Mouse (Mus musculus) lung, postnatal 14 days (tissue): Measurements from ENCODE around the gene Rpl3l.

Experiments
- DNase-seq: peaks from one replicate; pipeline ENCODE4 v3.0.0; 2021

The Rpl3l gene

DNA sequence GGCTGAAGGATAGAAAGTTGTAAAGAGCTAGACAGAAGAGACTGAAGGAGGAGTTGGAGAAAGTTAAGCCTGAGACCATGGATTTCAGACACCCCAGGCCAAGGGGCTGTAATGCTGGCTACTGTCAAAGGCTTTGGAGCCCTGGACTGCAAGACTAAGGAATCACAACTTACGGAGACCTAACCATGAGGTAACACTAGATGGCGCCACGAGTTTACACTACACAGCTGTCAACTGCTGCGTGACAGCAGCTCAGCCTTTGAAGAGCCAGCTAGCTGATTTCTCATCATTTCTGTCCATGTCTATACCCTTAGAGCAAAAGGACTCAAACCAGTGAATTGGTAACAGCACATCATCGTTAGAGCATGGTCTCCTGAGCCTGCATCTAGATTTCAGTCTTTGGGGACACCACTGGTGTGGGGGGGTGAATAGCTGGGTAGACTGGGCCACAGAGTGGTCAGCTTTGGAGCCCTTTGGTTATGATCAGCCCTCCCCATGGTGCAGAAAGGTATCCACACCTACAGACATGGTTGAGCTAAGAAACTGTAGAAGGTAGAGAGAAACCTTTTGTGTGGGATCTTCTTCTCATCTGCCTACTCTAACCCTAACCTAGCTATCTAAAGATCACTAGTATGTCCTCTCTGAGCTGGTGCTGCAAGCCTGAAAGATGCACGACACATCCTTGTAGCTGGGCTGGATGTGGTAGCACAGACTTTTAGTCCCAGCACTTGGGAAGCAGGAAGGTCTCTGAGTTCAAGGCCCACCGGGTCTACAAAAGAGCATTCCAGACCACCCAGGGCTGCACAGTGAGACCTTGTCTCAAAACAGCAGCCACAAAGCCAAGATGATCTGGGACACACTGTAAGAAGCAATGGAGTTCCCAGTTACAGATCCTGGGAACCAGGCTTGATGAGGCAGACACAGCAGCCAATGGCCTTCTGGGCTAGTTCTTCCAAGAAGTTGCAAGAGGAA, 18.2 kb downstream of the Rpl3l start:
- peak; percentile 90 for DNase-seq

DNA sequence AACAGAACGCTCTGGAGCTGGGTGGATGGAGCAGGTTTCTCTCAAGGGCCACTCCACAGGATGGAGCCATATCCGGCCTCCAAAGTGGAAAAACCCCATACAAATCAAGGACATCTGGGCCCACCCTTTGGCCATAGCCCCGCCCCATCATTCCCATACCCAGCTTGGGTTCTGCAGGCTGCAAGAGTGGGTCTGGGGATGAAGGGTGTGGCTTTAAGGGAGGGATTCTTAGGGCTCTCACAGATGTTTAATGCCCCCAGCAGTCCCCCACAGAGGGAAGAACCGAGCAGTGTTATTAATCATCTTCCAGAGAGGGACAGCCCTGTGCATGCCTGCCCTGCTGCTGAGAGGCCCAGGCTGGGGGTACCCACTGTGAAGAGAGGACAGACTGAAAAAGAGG, 19.4 kb downstream of the Rpl3l start:
- DNase-seq, result no peak

DNA sequence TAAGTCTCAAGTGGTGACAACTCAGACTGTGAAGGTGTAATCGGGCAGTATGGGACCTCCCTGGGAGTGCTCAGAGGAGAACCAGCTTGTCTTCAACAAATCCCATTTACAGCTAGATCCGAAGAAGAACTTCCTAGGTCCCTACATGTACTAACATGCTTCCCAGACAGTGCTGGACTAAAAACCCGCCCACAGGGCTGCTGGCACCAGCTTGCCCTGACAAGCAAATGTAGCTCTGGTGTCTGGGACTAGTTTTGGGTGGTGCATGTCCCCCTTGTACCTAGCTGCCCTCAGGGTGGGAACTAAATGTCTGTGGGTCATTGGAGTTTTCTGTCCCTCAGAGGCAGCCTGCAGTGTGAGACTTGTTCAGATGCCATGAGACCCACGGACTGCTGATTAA, 23.9 kb downstream of the Rpl3l start:
- no peak for DNase-seq

DNA sequence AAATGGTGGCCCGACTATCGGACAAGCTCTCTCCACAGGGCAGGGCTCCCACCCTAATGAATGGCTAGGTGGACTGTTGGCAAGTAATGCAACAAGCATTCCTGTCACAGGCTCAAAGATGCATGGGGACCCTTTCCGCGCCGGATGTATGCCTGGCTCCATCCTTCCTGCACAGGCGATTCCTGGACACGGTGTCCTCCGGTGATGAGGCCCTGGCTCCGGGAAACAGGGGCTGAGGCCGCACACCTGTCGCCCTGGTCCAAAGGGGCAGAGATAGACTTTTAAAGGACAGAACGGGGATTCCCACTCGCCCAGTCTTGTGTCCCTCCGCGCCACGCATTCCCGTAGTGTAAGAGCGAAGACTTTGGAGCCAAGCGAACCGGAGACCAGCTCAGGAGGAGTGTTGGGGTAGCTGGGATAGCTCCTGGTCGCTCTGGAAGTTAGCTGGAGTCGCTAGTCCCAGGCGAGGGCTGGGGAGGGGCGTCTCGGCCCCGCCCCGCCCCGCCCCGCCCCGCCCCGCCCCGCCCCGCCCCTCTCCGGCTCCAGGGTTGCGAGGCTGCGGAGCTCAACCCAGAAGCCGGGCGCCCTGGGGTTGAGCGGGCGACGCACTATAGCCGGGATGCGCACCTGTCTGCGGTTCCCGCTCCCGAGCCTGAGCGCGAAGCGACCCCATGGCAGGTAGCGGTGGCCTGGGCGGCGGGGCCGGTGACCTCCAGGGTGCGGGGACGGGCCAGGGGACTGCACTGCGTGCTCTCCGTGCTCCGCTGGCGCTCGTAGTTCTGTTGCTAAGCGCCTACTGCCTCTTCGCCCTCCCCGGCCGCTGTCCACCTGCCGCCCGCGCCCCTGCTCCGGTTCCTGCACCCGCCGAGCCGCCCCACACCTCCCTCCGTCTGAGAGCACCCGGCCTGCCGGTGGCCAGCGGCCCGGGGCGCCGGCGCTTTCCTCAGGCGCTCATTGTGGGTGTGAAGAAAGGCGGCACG, 25.1 kb downstream of the Rpl3l start, which contains the start of gene Hs3st6:
Hs3st6 (plus strand) TSS at position 574 of the 980 bp plus-strand sequence.
- peak; percentile 19 for DNase-seq

DNA sequence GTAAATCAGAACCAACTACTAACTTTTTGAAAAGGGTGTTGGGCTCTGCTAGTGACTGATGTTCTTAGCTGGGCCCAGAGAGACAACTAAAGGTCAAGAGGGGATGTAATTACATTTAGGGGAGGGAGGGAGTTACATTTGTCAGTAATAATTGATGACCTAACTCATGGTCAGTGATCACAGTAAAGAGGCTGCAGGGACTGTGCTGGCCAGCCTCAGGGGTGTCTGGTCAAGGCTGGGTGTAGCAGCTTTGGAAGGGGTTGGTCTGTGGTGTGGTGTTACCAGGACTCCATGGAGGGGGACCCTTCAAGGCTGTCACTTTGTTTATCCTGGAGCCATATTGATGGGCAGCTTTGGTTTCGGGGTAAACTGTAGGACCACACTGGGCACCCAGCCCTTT, 29.8 kb downstream of the Rpl3l start:
- DNase-seq, result no peak

DNA sequence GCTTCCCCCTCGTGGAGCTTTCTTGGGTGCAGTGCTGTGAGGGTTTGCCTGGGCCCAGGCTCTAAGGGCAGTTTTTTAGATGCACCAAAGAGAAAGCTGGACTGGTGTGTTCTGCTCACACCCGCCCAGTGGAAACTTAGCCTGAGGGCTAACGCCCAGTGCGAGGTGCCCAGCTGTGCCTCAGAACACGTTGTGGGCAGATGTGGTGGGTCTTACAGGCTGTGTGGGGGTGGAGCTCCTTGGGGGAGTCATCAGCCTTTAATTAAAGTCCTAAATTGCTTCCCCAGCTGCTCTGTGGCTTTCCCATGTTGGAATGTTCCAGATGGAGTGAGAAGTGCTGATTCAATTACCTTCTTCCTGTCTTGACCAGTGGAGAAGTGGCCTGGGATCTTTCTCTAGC, 33.5 kb downstream of the Rpl3l start:
- DNase-seq, result no peak

DNA sequence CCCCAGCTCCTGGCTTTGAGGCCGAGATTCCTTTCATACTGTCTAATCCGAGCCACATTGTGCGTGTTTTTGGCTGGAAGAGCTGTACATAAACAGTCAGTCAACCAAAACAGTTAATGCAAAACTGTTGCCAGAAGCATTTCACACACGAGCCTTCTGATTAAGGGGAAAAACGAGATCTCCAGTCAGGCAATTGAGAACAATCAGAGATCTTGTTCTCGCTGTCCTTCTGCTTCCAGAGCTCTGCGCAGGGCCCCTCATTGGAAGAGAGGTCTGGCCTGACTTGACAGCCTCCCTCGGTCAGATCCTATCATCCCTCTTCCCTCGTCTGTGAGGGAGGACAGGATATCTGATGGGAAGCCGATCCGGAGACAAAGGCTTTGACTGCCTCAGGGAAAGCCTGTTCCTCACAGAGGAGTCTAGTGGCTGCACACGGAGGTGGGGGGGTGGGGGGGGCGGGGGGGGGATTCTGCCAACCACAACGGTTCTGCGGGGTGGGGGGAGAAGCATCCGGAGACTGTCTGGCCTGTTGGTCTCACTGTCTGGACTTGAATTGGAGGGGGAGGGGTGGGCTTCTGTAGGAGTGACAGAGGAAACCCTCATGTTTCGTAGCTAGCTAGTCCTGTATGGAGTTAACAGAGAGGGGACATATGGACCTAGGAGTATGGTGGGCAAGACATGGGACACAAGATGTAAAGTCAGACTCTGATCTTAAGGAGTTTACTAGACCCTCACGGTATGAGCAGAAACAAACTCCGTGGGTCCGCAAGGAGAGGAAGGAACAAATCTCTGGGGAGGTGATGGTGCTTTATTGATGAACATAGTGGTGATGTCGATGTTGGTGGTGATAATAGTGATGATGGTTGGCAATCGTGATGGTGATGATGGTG, 37.6 kb downstream of the Rpl3l start:
- DNase-seq, result no peak

DNA sequence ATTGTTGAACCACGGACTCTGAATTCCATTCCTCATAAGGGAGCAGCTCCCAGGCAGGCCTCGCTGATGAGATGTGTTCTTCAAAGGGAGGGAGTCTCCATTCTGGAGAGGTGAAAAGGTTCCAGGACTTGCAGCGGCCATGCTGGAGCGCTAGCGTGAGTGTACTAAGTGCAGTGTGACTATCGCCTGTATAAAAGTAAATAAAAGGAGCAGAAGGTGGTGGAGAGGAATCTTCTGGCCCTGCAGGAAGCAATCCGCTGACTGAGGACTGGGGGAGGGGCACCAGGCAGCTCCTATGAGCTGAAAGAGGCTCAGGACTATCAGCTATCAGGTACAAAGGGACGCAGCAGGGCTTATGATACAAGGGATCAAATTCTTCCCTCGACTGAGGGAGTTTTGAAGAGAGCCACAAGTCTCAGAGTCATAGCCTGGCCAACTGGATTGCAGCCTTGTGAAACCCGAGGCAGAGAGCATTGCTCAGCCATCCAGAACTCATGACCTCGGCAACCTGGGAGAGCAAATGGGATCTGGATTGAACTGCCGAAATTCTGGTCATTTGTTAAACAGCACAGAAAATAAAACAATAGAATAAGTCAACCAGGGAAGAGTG, 38.8 kb downstream of the Rpl3l start:
- DNase-seq, result no peak

DNA sequence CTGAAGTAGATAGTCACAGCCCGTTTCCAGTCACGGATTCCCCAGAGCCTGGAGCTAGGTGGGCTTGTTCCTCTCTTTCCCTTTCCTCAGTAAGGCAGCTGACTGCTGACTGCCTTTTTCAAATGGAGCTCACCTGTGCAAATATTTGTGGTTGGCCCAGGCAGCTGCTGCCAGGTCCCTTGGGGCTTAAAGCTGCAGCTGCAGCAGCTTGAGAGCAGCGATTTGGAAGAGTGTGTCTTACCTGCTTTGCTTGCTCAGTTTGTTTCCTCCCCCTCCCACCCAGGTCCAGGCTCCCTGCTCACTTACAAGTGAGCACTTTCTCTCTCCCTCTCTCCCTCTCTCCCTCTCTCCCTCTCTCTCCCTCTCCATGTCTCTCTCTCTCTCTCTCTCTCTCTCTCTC, 41.5 kb downstream of the Rpl3l start:
- DNase-seq, result no peak

DNA sequence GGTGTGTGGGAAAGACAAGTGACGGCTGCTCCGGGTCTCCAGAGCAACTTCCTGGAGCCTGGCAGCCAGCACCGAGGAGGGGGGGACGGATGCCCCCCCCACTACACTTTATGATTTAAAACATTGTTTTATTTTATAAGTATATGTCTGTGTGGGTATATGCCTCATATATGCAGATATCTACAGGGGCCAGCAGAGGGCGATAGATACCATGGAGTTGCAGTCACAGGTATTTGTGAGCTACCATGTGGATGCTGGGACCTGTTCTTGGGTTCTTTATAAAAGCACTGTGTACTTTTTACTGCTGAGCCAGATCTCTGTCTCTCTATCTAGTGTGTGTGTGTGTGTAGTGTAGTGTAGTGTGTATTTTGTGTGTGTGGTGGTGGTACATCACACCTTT, 45.6 kb downstream of the Rpl3l start:
- no peak for DNase-seq

DNA sequence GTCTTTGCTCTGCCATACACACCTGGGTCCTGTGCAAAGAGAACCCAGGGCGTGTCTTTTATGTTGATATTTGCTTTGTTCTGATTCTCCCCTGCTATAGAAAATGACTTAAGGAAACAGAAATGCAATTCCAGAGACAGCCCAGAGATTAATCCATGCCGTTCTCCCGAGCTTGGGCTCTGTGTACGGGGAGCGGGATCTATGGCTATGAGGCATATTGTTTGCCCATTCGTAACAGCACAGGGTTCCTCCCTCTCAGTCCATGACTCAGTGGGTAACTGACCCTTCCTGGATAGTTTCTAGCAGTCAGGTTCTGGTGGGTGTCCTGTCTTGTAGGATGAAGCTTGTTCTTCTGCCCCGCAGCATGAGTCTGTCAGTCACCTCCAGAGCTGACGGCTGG, 47.6 kb downstream of the Rpl3l start:
- no peak for DNase-seq

DNA sequence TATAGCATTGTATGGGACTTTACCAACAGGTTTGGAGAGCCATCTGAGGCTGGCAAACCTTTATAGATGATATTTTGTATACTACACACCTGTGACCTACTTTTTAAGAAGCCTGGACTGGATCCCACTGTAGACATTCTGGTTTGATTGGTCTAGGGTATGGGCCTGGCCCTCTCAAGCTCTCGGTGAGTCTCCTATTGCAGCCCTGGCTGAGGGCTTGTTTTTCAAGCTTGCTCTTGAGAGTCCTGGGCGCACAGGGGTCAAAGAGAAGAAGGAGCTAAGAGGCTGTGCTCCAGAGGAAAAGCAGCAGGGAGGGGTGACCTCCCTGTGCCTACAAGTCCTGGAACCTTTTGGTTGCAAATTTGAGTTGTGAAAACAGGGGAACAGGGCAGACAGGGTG, 49.5 kb downstream of the Rpl3l start:
- DNase-seq, result peak; percentile 35

DNA sequence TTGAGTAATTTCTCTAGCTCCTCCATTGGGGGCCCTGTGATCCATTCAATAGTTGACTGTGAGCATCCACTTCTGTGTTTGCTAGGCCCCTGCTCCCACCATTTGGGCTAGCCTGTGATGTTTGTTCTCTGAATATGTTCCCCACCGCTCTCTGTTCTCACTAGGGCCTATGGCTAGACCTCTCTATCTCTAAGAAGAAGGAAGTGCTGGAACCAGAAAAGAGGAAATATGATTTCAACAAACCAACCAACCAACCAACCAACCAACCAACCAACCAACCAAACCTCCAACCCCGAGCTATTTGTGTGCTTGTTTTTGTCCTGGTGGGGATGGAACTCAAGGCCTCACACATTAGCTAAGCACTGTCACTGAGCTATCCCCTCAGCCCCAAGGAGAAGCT, 53.2 kb downstream of the Rpl3l start:
- no peak for DNase-seq
